Mouse (Mus musculus): Measurements from ENCODE around the gene Uncx. TPM values are rescaled to one million over a fixed set of nuclear protein-coding genes. Genes with fewer than 3 reads are reported as not detected.

The Uncx gene
- polyA plus RNA-seq, 1 experiment from 2014 or later = 24.9 TPM

- peaks cover 35% of the 10 kb centered on the region for H3K27me3 ChIP-seq (replicated peaks; ENCODE audit: control insufficient read depth, insufficient read depth, low read length)
- H3K36me3 ChIP-seq (ENCODE audit: control insufficient read depth, insufficient read depth, low read length) = no peaks in the 10 kb centered on the region
- H3K9me3 ChIP-seq (ENCODE audit: control insufficient read depth, low read length) = no peaks in the 10 kb centered on the region
- H3K9ac ChIP-seq (ENCODE audit: low read depth, low read length) = no peak overlapping the region
- H3K4me2 ChIP-seq (ENCODE audit: low read length) = no peak overlapping the region
- no peak for ATAC-seq
- peak overlapping the region; percentile 60; the same call in 1 of the 2 replicates for H3K27ac ChIP-seq (ENCODE audit: low read depth, low read length)
- H3K4me1 ChIP-seq (ENCODE audit: control insufficient read depth, insufficient read depth, low read depth, low read length) = peaks cover 15% of the 10 kb centered on the region
- WGBS = 7% methylated on average over 3 of the region's 3 CpGs
- H3K4me3 ChIP-seq (ENCODE audit: low read length) = no peak overlapping the region
Observed at GRCm38 (mm10) chr5:139537739-139538135, 5.6 kb upstream of the Uncx start.

- peaks cover 25% of the 10 kb centered on the region for H3K27me3 ChIP-seq (replicated peaks; ENCODE audit: control insufficient read depth, insufficient read depth, low read length)
Observed at GRCm38 (mm10) chr5:139541151-139542042, 1.9 kb upstream of the Uncx start.

GRCm38 (mm10) chr5:139542043-139542365, 1.3 kb upstream of the Uncx start:
- ATAC-seq = no peak
- WGBS = 0% methylated on average over 1 of the region's 1 CpGs
- Histone ChIP-seq H3K27me3 (replicated peaks; ENCODE audit: control insufficient read depth, insufficient read depth, low read length) (peaks cover 25% of the 10 kb centered on the region), H3K4me2 (ENCODE audit: low read length) (no peak overlapping the region; the same call in 1 of the 2 replicates), H3K36me3 (ENCODE audit: control insufficient read depth, insufficient read depth, low read length) (no peaks in the 10 kb centered on the region), H3K4me3 (ENCODE audit: low read length) (no peak overlapping the region), H3K4me1 (ENCODE audit: control insufficient read depth, insufficient read depth, low read depth, low read length) (peaks cover 15% of the 10 kb centered on the region), H3K9me3 (ENCODE audit: control insufficient read depth, low read length) (no peaks in the 10 kb centered on the region), H3K27ac (ENCODE audit: low read depth, low read length) (no peak overlapping the region), H3K9ac (ENCODE audit: low read depth, low read length) (no peak overlapping the region)

More at GRCm38 (mm10) chr5:139541151-139542042, 1.9 kb upstream of the Uncx start:
- Histone ChIP-seq H3K4me3 (ENCODE audit: low read length) (peak overlapping the region; percentile 30), H3K9me3 (ENCODE audit: control insufficient read depth, low read length) (no peaks in the 10 kb centered on the region), H3K27ac (ENCODE audit: low read depth, low read length) (peak overlapping the region; percentile 88), H3K36me3 (ENCODE audit: control insufficient read depth, insufficient read depth, low read length) (no peaks in the 10 kb centered on the region), H3K9ac (ENCODE audit: low read depth, low read length) (peak overlapping the region; percentile 17; the same call in 1 of the 2 replicates), H3K4me1 (ENCODE audit: control insufficient read depth, insufficient read depth, low read depth, low read length) (peaks cover 15% of the 10 kb centered on the region), H3K4me2 (ENCODE audit: low read length) (peak overlapping the region; percentile 53)
- ATAC-seq = no peak
- WGBS = 3% methylated on average over 44 of the region's 44 CpGs

GRCm38 (mm10) chr5:139542556-139542955, 738 bp upstream of the Uncx start:
- H3K36me3 ChIP-seq (ENCODE audit: control insufficient read depth, insufficient read depth, low read length) = no peaks in the 10 kb centered on the region
- peak overlapping the region; percentile 52; the same call in 1 of the 2 replicates for H3K4me3 ChIP-seq (ENCODE audit: low read length)
- peak overlapping the region; percentile 59 for H3K4me2 ChIP-seq (ENCODE audit: low read length)
- no peak overlapping the region for H3K9ac ChIP-seq (ENCODE audit: low read depth, low read length)
- WGBS = under 1% methylated on average over 5 of the region's 5 CpGs
- peaks cover 25% of the 10 kb centered on the region for H3K27me3 ChIP-seq (replicated peaks; ENCODE audit: control insufficient read depth, insufficient read depth, low read length)
- H3K4me1 ChIP-seq (ENCODE audit: control insufficient read depth, insufficient read depth, low read depth, low read length) = peaks cover 12% of the 10 kb centered on the region
- no peaks in the 10 kb centered on the region for H3K9me3 ChIP-seq (ENCODE audit: control insufficient read depth, low read length)
- peak overlapping the region; percentile 81 for H3K27ac ChIP-seq (ENCODE audit: low read depth, low read length)
- ATAC-seq = no peak

- under 1% methylated on average over 55 of the region's 71 CpGs for WGBS
- H3K9ac ChIP-seq (ENCODE audit: low read depth, low read length) = peak overlapping the region; percentile 66
- no peaks in the 10 kb centered on the region for H3K36me3 ChIP-seq (ENCODE audit: control insufficient read depth, insufficient read depth, low read length)
- H3K4me3 ChIP-seq (ENCODE audit: low read length) = peak overlapping the region; percentile 52
- no peaks in the 10 kb centered on the region for H3K9me3 ChIP-seq (ENCODE audit: control insufficient read depth, low read length)
- H3K27me3 ChIP-seq (replicated peaks; ENCODE audit: control insufficient read depth, insufficient read depth, low read length) = peaks cover 20% of the 10 kb centered on the region
- H3K27ac ChIP-seq (ENCODE audit: low read depth, low read length) = peak overlapping the region; percentile 81
- ATAC-seq = peak; percentile 66
- H3K4me1 ChIP-seq (ENCODE audit: control insufficient read depth, insufficient read depth, low read depth, low read length) = peaks cover 10% of the 10 kb centered on the region
- peak overlapping the region; percentile 59 for H3K4me2 ChIP-seq (ENCODE audit: low read length)
Observed at GRCm38 (mm10) chr5:139543650-139544270, 466 bp downstream of the Uncx start.

- Histone ChIP-seq H3K9ac (ENCODE audit: low read depth, low read length) (peak overlapping the region; percentile 66), H3K4me2 (ENCODE audit: low read length) (peak overlapping the region; percentile 59), H3K4me3 (ENCODE audit: low read length) (peak overlapping the region; percentile 52), H3K27ac (ENCODE audit: low read depth, low read length) (peak overlapping the region; percentile 76), H3K9me3 (ENCODE audit: control insufficient read depth, low read length) (no peaks in the 10 kb centered on the region), H3K4me1 (ENCODE audit: control insufficient read depth, insufficient read depth, low read depth, low read length) (peaks cover 10% of the 10 kb centered on the region), H3K27me3 (replicated peaks; ENCODE audit: control insufficient read depth, insufficient read depth, low read length) (peaks cover 20% of the 10 kb centered on the region), H3K36me3 (ENCODE audit: control insufficient read depth, insufficient read depth, low read length) (no peaks in the 10 kb centered on the region)
- ATAC-seq = no peak
- WGBS = under 1% methylated on average over 51 of the region's 54 CpGs
Observed at GRCm38 (mm10) chr5:139544271-139545135, 1.2 kb downstream of the Uncx start.

- no peak for ATAC-seq
- Histone ChIP-seq H3K27me3 (replicated peaks; ENCODE audit: control insufficient read depth, insufficient read depth, low read length) (peaks cover 18% of the 10 kb centered on the region), H3K4me2 (ENCODE audit: low read length) (peak overlapping the region; percentile 59), H3K27ac (ENCODE audit: low read depth, low read length) (no peak overlapping the region; the same call in 1 of the 2 replicates), H3K4me1 (ENCODE audit: control insufficient read depth, insufficient read depth, low read depth, low read length) (peaks cover 8% of the 10 kb centered on the region), H3K36me3 (ENCODE audit: control insufficient read depth, insufficient read depth, low read length) (no peaks in the 10 kb centered on the region), H3K9me3 (ENCODE audit: control insufficient read depth, low read length) (no peaks in the 10 kb centered on the region), H3K9ac (ENCODE audit: low read depth, low read length) (peak overlapping the region; percentile 57; the same call in 1 of the 2 replicates), H3K4me3 (ENCODE audit: low read length) (peak overlapping the region; percentile 52)
- 7% methylated on average over 7 of the region's 7 CpGs for WGBS
Observed at GRCm38 (mm10) chr5:139545221-139545620, 1.9 kb downstream of the Uncx start.

- H3K9me3 ChIP-seq (ENCODE audit: control insufficient read depth, low read length) = no peaks in the 10 kb centered on the region
- H3K9ac ChIP-seq (ENCODE audit: low read depth, low read length) = peak overlapping the region; percentile 57
- peak overlapping the region; percentile 52 for H3K4me3 ChIP-seq (ENCODE audit: low read length)
- peak overlapping the region; percentile 62 for H3K27ac ChIP-seq (ENCODE audit: low read depth, low read length)
- 5% methylated on average over 9 of the region's 9 CpGs for WGBS
- no peaks in the 10 kb centered on the region for H3K36me3 ChIP-seq (ENCODE audit: control insufficient read depth, insufficient read depth, low read length)
- peaks cover 7% of the 10 kb centered on the region for H3K4me1 ChIP-seq (ENCODE audit: control insufficient read depth, insufficient read depth, low read depth, low read length)
- peak overlapping the region; percentile 59 for H3K4me2 ChIP-seq (ENCODE audit: low read length)
- no peak for ATAC-seq
- peaks cover 17% of the 10 kb centered on the region for H3K27me3 ChIP-seq (replicated peaks; ENCODE audit: control insufficient read depth, insufficient read depth, low read length)
Observed at GRCm38 (mm10) chr5:139545673-139546335, 2.5 kb downstream of the Uncx start.
